Mouse (Mus musculus) C2C12 (cell line): ENCODE measurements around the gene Ap5m1. TPM values are rescaled to one million over a fixed set of nuclear protein-coding genes. Genes with fewer than 3 reads are reported as not detected.

ENCODE experiments used
- H3K27me3 ChIP-seq: one replicate; pipeline ENCODE4 v1.6.1; 2011; ENCODE audit not compliant: control insufficient read depth, insufficient read depth, insufficient read length
- H3K36me3 ChIP-seq: one replicate; pipeline ENCODE4 v1.6.1; 2011; ENCODE audit not compliant: control insufficient read depth, insufficient read depth
- H3K4me3 ChIP-seq: one replicate; pipeline ENCODE4 v1.5.1; 2011; ENCODE audit warnings: mild to moderate bottlenecking, control low read depth; ENCODE audit not compliant: poor library complexity, insufficient read depth, severe bottlenecking
- H3K79me2 ChIP-seq: one replicate; pipeline ENCODE4 v1.6.1; 2011; ENCODE audit not compliant: control insufficient read depth, insufficient read depth
- H3K79me3 ChIP-seq: one replicate; pipeline ENCODE4 v1.6.1; 2011; ENCODE audit warnings: low read depth, control low read depth
- H3ac ChIP-seq: one replicate; pipeline ENCODE3; 2011; ENCODE audit warnings: low read depth; ENCODE audit not compliant: control insufficient read depth, insufficient read length
- CEBPB ChIP-seq: IDR thresholded peaks from one replicate; pipeline ENCODE4 v1.6.1; 2011; ENCODE audit warnings: low read depth, mild to moderate bottlenecking, control low read depth, moderate library complexity
- CTCF ChIP-seq: IDR thresholded peaks from one replicate; pipeline ENCODE4 v1.5.1; 2011; ENCODE audit not compliant: control insufficient read depth, insufficient read depth, insufficient read length
- FOSL1 ChIP-seq: IDR thresholded peaks from one replicate; pipeline ENCODE4 v1.8.0; 2011; ENCODE audit warnings: mild to moderate bottlenecking, low read length; ENCODE audit not compliant: poor library complexity, insufficient read depth, severe bottlenecking
- MAX ChIP-seq: IDR thresholded peaks from one replicate; pipeline ENCODE4 v1.6.1; 2011; ENCODE audit warnings: mild to moderate bottlenecking, control low read depth
- MYOD1 ChIP-seq: IDR thresholded peaks from one replicate; pipeline ENCODE4 v1.6.1; 2011; ENCODE audit warnings: low read depth; ENCODE audit not compliant: control insufficient read depth, insufficient read length
- MYOG ChIP-seq: IDR thresholded peaks from one replicate; pipeline ENCODE4 v1.6.1; 2011; ENCODE audit not compliant: control insufficient read depth, insufficient read length; ENCODE audit errors: extremely low read depth
- USF1 ChIP-seq: IDR thresholded peaks from one replicate; pipeline ENCODE4 v1.6.1; 2011; ENCODE audit warnings: low read depth, mild to moderate bottlenecking, control low read depth, moderate library complexity
- polyA plus RNA-seq: library from polyadenylated mRNA; unstranded; fragments of >200 nt; fragmentation: generic; extraction: Trizol; gene quantifications from one replicate; pipeline ENCODE4 v1.2.1, GENCODE M21; 2012; ENCODE audit warnings: missing spikeins

The Ap5m1 gene
- polyA plus RNA-seq, 1 experiment = 2.3 TPM

DNA sequence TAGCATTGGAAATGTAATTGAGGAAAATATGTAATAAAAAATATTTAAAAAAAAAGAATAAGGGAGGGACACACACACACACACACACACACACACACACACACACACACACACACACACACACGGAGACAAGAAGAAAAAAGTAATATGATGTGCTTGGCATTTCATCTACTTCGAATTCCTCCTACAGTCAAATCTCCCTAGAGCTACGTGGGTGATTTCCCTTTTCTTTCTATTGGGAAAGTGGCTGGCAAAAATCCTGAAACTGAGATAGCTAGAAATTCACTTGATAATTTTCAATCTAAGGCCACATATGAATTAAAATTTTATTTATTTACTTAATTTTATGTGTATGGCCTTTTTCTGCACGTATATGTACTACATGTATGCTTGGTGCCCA is 20.3 kb upstream of the Ap5m1 start:
- TF ChIP-seq USF1 (no peak), FOSL1 (no peak), CEBPB (no peak), MAX (no peak), CTCF (no peak), MYOD1 (no peak), MYOG (no peak)
- no peak overlapping the region for H3K4me3 ChIP-seq
- H3K79me3 ChIP-seq = peaks cover 11% of the 10 kb centered on the region
- H3ac ChIP-seq = no peak overlapping the region
- peaks cover 35% of the 10 kb centered on the region for H3K36me3 ChIP-seq
- H3K27me3 ChIP-seq = no peaks in the 10 kb centered on the region
- H3K79me2 ChIP-seq = peaks cover 36% of the 10 kb centered on the region

DNA sequence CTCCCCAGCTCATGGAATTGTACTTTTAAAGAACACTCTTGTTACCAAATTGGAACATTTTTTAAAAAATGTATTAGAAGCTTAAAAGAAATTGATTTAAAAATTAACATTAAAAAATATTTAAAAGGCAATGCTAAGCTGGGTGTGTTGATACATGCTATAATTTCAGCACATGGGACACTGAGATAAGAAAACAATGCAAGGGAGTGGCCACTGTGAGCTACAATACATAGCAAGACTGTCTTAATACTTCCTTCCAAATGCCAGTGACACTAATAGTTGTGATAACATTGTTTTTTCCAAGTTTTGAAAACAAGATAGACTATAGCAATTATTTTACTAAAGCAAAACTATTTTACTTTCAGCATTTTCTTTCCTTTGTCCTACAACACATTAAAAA is 16.4 kb upstream of the Ap5m1 start:
- H3K36me3 ChIP-seq = peaks cover 27% of the 10 kb centered on the region
- H3K79me2 ChIP-seq = peaks cover 75% of the 10 kb centered on the region
- H3K79me3 ChIP-seq = peaks cover 30% of the 10 kb centered on the region
- no peak for TF ChIP-seq CEBPB
- TF ChIP-seq MYOG = no peak
- TF ChIP-seq MAX = no peak
- no peak for TF ChIP-seq CTCF
- TF ChIP-seq MYOD1 = no peak
- TF ChIP-seq FOSL1 = no peak
- TF ChIP-seq USF1 = no peak
- H3ac ChIP-seq = no peak overlapping the region
- no peak overlapping the region for H3K4me3 ChIP-seq
- no peaks in the 10 kb centered on the region for H3K27me3 ChIP-seq

DNA sequence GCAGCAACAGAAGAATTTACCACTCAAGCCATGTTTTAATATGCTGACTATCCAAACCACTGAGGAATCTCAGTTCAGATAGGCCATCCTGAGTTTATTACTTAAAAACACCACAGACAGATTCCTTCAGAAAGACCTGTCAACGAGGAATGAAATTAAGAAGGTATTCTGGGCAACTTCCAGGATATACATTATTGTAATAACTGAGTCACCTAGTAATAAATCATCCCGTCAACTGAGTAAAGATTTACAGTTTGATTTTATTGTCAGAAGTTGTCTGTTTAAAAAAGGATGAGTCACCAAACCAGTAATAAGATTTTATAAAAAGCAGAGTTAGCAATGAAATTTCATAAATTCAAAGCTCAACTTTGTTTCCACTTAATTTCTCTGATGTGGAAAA is 2.1 kb upstream of the Ap5m1 start:
- H3K27me3 ChIP-seq = no peaks in the 10 kb centered on the region
- peaks cover 11% of the 10 kb centered on the region for H3K36me3 ChIP-seq
- no peak overlapping the region for H3ac ChIP-seq
- TF ChIP-seq USF1 (no peak), FOSL1 (peak; percentile 93)
- H3K79me3 ChIP-seq = peaks cover 78% of the 10 kb centered on the region
- peaks cover 92% of the 10 kb centered on the region for H3K79me2 ChIP-seq
- H3K4me3 ChIP-seq = no peak overlapping the region

DNA sequence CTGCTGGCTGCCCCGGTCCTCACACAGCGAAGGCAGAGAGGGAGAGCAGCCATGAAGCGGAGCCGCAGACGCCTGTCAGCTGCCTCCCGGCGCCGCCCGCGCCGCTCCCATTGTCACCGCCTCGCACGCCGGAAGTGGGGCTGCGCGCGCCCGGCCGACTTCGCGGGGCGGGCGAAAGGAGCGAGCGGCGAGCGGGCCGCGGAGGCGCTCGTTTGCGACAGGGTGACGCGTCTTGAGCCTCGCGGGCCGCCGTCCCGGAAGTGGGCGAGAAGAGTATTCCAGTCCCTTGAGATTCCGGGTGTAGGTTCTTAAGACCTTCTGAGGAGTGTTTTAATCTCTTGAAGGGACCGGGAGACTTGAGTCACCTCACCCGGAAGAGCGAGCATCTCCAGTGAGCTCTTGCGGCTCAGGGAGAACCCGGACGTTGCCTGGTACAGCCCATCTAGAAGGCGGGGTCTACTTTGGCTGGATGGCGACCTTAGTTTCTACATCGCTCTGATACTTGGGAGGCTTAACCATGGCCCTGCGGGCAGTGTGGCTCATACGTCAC is 452 bp downstream of the Ap5m1 start, which contains the start of gene Exoc5:
Gene Exoc5 (minus strand): TSS at position 380 of the 550 bp plus-strand sequence.
- no peaks in the 10 kb centered on the region for H3K27me3 ChIP-seq
- H3K36me3 ChIP-seq = peaks cover 6% of the 10 kb centered on the region
- peaks cover 59% of the 10 kb centered on the region for H3K79me3 ChIP-seq
- peak within 1 kb of the TSS; percentile 96 for H3ac ChIP-seq
- peak within 1 kb of the TSS; percentile 72 for H3K4me3 ChIP-seq
- peaks cover 86% of the 10 kb centered on the region for H3K79me2 ChIP-seq
- no peak for TF ChIP-seq FOSL1

DNA sequence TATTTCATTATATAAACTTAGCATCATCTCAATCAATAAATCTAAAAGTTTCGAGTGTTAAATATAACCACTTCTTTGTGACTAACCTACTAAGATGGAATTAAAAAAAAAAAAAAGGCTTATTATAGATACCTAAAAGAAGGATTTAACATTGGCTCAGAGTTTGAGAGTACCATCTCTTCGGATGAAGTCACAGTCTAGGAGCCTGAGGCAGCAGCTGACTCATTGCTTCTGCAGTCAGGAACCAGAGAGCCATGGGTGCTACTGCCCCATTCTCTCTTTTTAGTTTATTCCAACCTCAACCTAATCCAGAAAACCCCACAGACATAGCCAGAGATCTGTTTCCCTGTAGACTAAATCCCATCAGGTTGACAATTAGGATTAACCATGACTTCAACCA is 6.9 kb downstream of the Ap5m1 start:
- TF ChIP-seq CEBPB (no peak), MYOG (no peak), MYOD1 (no peak), CTCF (no peak), MAX (no peak), FOSL1 (no peak), USF1 (no peak)
- peaks cover 6% of the 10 kb centered on the region for H3K36me3 ChIP-seq
- no peak overlapping the region for H3K4me3 ChIP-seq
- peaks cover 12% of the 10 kb centered on the region for H3K79me3 ChIP-seq
- H3ac ChIP-seq = no peak overlapping the region
- H3K27me3 ChIP-seq = no peaks in the 10 kb centered on the region
- H3K79me2 ChIP-seq = peaks cover 29% of the 10 kb centered on the region

DNA sequence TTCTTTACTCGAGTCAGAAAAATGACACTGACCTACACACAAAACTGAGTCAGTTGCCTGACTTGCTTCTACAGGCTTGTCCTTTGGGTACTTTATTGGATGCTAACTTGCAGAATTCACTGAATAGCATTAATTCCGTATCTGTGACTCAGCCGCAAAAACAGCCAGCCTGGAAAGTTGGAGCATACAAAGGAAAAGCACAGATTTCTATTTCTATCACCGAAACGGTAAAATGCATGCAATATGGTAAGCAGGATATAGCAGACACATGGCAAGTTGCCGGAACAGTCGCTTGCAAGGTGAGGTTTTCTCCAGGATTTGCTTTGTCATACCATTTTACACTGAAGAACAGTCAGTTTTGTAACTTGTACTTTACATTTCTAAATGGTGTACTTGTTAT is 8.0 kb downstream of the Ap5m1 start:
- Histone ChIP-seq H3K36me3 (peaks cover 6% of the 10 kb centered on the region), H3ac (no peak overlapping the region), H3K27me3 (no peaks in the 10 kb centered on the region), H3K4me3 (no peak overlapping the region), H3K79me3 (peaks cover 3% of the 10 kb centered on the region), H3K79me2 (peaks cover 18% of the 10 kb centered on the region)
- TF ChIP-seq CTCF (no peak), FOSL1 (no peak), MYOD1 (no peak), USF1 (no peak), CEBPB (no peak)
